Mouse (Mus musculus) left cerebral cortex, postnatal 25 days (tissue): ENCODE results near the gene Olfr287. TPM values are rescaled to one million over a fixed set of nuclear protein-coding genes. Genes with fewer than 3 reads are reported as not detected.

Experiments
- DNase-seq, 2 experiments: peaks; one replicate each; pipeline ENCODE4 v3.0.0; 2022; ENCODE audit warnings: low spot score in 2 of 2, mixed read lengths in 1 of 2
- intact Hi-C: fragments of 180-260 bp; cut with DNase I; formaldehyde crosslinking; loops from one replicate; pipeline ENCODE4 v1.15.1; 2025
- total RNA-seq, 2 experiments: library from RNA; stranded (reverse); gene quantifications; 2 replicates each; pipeline ENCODE4 v1.2.3; 2021

The Olfr287 gene
- total RNA-seq, 2 experiments from 2014 or later = 4.0 to 4.2 TPM

DNA sequence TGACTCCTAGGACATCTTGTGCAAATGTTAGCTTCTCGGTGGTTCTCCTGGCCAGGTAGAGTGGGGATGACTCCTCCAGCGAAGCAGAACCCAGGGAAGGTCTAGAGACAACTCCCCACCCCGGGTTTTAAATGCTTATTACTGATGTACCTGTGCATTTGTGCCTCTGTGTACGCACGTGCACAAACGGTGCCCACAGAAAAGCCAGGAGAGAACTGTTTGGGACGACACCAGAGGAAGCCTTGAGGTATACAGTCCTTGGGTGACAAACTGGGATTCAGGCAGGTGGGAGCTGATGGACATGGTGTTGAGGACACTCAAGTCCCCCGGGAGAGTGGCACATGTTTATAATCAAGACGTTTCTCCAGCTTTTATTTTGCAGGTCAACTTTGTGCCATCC, 49.9 kb downstream of the Olfr287 start:
- intact Hi-C loops = no loop called here
- no peak for DNase-seq

- peak; percentile 47 to 82 for DNase-seq
- intact Hi-C loops = no loop called here
These were observed 50.5 kb downstream of the Olfr287 start for GRCm38 (mm10) chr15:98170365-98170764.

DNA sequence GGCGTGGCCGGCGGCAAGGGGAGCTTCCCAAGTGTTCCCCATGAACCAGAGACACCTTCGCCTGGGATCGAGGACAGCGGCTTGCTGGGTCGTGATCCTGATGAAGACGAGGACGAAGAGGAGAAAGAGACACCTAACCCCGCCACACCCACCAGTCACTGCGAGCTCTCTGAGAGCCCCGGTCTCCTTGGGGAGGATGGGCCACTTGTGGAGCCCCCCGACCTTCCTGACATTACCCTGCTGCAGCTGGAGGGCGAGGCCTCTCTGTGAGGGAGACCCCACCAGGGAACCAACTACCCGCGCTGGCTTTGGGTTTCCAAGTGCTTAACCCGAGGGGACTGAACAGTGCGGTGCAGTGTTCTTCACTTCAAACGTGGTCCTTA, 52.2 kb downstream of the Olfr287 start:
- intact Hi-C loops = loop anchor here (5.0 kb wide), 1 partner anchor 76 kb away; the partner anchor contains the start of genes Pfkm and Senp1
- DNase-seq = no peak

DNA sequence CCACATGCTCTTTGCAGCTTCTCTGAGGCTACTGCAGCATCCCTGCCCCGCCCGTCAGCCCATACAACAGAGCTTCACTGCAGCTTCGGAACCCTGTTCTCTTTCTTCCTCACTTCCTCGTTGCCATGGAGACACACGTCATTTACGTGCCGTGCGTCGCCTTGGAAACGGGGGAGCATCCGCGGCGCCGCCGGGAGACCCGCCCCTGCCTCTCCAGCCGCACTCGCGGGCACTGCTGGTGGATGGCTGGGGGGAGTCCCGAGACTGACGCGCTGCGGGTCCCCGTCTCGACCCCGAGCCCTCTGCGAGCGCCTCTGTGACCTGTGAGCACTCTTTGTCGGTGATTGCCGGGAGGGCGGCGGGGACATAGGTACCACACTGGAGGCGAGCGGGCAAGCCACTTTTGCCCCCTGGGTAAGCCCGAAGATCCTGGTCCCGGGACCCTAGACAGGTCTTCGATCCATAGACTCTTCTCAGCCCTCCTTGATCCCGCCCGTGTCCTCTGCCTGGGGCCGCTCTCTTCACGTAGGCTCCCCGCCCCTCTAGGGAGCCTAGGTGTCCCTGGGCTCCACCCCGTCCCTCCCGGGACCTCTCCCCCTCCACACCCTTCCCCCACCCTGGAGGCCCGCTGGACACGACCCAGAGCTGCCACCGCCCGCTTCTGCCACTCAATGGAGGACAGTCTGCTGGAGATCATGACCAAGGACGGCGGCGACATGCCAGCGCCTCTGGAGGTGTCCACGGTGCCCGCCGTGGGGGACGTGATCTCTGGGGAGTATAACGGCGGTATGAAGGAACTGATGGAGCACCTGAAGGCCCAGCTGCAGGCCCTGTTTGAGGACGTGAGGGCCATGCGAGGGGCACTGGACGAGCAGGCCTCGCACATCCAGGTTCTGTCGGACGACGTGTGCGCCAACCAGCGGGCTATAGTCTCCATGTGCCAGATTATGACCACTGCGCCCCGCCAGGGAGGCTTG, 52.9 kb downstream of the Olfr287 start:
- intact Hi-C loops = loop anchor here (5.0 kb wide), 1 partner anchor 76 kb away; the partner anchor contains the start of genes Pfkm and Senp1
- DNase-seq = peak; percentile 93 to 96

GRCm38 (mm10) chr15:98166963-98167644, 53.8 kb downstream of the Olfr287 start, which contains the start of gene Ccdc184:
TSS of gene Ccdc184 (plus strand) at chr15:98167158.
- intact Hi-C loops = loop anchor here (5.0 kb wide), 1 partner anchor 75 kb away; the partner anchor contains the start of genes Pfkm and Senp1

DNA sequence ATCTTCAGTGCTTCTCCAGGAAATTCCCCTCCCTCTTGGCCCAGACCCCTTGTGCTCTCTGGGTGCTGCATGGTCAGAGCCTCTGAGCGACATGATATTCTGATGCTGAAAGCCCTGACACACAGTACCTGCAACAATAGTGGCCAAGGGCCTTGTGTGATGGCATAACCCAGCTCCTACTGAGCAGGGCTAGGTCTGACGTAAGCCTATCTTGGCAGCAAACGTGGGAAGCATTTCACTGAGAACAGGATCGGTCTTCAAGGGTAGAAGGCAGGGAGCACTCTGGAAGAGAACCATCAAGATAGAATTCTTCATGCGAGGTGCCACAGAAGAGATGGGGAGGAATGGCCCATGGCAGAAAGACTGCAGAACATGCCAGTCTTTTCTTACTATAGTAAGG, 55.3 kb downstream of the Olfr287 start, which contains the start of gene Asb8:
TSS of gene Asb8 (minus strand) at position 101 of the 400 bp plus-strand sequence.
- DNase-seq = no peak

More at GRCm38 (mm10) chr15:98166963-98167644, 53.8 kb downstream of the Olfr287 start, which contains the start of gene Ccdc184:
- peak; percentile 27 to 57 for DNase-seq

DNA sequence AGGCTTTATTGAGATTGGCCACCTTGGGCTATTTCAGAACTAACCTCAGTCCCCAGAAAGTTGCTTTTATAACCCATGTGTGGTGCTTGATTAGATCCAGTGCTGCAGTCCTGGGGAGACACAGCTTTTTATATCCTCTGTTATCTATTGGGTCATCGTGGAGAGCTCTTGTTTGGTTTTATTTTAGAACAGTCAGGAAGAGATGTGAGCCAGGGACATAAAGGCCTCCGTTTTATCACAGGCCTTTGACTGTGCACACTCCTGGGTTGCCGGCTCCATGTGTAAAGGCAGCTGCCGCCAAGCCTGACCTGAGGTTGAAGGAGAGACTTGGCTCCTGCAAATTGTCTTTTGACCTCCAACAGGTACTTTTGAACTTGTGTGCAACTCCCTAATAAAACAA, 58.3 kb downstream of the Olfr287 start:
- no peak for DNase-seq
- intact Hi-C loops = no loop called here

More for the DNA sequence above, 55.3 kb downstream of the Olfr287 start, which contains the start of gene Asb8:
- intact Hi-C loops = loop anchor here (5.0 kb wide), 1 partner anchor 73 kb away; the partner anchor contains the start of genes Pfkm and Senp1

GRCm38 (mm10) chr15:98161026-98161805, 59.6 kb downstream of the Olfr287 start:
- DNase-seq = no peak
- intact Hi-C loops = no loop called here

DNA sequence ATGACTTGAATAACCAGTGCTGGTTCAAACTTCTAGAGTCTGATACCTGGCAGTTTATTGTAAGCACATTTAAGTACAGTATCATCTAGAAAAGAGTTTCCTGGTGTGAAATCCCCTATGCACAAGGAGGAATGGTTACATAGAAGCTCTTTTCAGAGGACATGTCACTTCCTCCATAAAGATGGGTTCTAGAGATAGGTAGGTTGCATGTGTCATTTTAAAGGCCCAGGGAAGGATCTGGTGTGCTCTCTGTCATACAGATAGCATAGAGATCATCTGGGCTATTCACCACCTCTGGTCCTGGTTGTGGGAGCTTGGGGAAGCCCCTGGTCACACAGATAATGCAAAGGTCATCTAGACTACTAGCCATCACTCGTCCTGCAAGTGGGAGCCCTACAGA, 63.6 kb downstream of the Olfr287 start:
- no peak for DNase-seq
- intact Hi-C loops = no loop called here

Other genes with a start within 250 kb of the Olfr287 start
- gene Col2a1, start 216.4 kb downstream of the Olfr287 start, total RNA-seq = under 1 TPM; 0.18 to 0.48 TPM
- 100 to 1,000 TPM; 398 to 408 TPM for gene Pfkm, start 128.5 kb downstream of the Olfr287 start, total RNA-seq
- 10 to 100 TPM in 1 of 2 experiments, 1 to 10 TPM in 1; 9.6 to 12.5 TPM for gene Senp1, start 127.3 kb downstream of the Olfr287 start, total RNA-seq
- 10 to 100 TPM; 46.5 to 48.0 TPM for gene Asb8, start 55.4 kb downstream of the Olfr287 start, total RNA-seq
- gene Ccdc184, start 53.9 kb downstream of the Olfr287 start, total RNA-seq = 10 to 100 TPM; 18.8 to 21.1 TPM
- not detected for gene Olfr288, start 25.5 kb downstream of the Olfr287 start, total RNA-seq
- gene Gm44579, start 79 bp downstream of the Olfr287 start, total RNA-seq = not detected
- gene Olfr286, start 13.4 kb upstream of the Olfr287 start, total RNA-seq = not detected
- gene H1fnt, start 36.2 kb upstream of the Olfr287 start, total RNA-seq = not detected
- 1 to 10 TPM; 5.6 to 5.7 TPM for gene Zfp641, start 75.1 kb upstream of the Olfr287 start, total RNA-seq
- gene Olfr285, start 96.3 kb upstream of the Olfr287 start, total RNA-seq = not detected
- gene Olfr284, start 119.9 kb upstream of the Olfr287 start, total RNA-seq = not detected
- not detected for gene Olfr283, start 159.9 kb upstream of the Olfr287 start, total RNA-seq
- gene Olfr282, start 210.2 kb upstream of the Olfr287 start, total RNA-seq = not detected
- gene Olfr281, start 231.5 kb upstream of the Olfr287 start, total RNA-seq = not detected
- gene OR5BS1P, start 248.8 kb upstream of the Olfr287 start, total RNA-seq = not detected